Mouse (Mus musculus) bone marrow macrophage, adult 2 months (primary cell): Measurements from ENCODE around the gene Slit3.

ENCODE experiments used
- CTCF ChIP-seq: IDR thresholded peaks from 2 replicates; pipeline ENCODE4 v1.5.1; 2012; ENCODE audit warnings: low read depth, mild to moderate bottlenecking, low read length, moderate library complexity
- POLR2A ChIP-seq: IDR thresholded peaks from 2 replicates; pipeline ENCODE4 v1.6.1; 2012; ENCODE audit warnings: mild to moderate bottlenecking, low read depth, low read length, borderline replicate concordance

DNA sequence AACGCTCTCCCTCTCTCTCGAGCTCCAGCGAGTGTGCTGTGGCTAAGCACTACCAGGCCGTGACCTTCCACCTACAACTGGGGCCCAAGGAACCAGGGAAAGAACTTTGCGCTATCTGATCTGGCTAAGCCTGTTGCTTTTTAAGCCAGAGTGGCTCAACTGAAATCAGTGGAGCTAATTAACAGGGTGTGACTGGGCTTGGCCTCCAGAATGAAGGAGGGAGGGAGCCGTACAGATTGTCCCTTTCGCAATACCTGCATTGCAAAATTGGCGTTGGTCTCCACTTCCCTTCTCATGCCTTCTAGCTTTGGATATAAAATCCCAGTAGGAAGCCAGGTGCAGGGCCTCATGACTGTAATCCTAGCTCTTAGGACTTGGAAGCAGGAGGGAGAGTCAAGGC is 629.6 kb downstream of the Slit3 start:
- no peak for TF ChIP-seq POLR2A
- no peak for TF ChIP-seq CTCF
